Mouse (Mus musculus): Measurements from ENCODE around the gene Egln3.

GRCm38 (mm10) chr12:54202765-54203655, 650 bp downstream of the Egln3 start:
- TF ChIP-seq POLR2A (IDR thresholded peaks at IDR 0.05; ENCODE audit: extremely low read depth, insufficient read depth, low read length) (no peak), CTCF (IDR thresholded peaks at IDR 0.05; ENCODE audit: extremely low read depth, insufficient read depth, low read length) (no peak)
